Mouse (Mus musculus) mouse embryonic stem cell (cell line): ENCODE measurements around the gene Dda1.

Experiments used
- in situ Hi-C, 2 experiments: fragments of 300-500 bp; cut with MboI; formaldehyde crosslinking; loops; 1 replicate in 1 of 2; 3 replicates in 1 of 2; pipeline ENCODE4 v1.14.3; 2019 to 2020; ENCODE audit warnings: low sequenced_read_pairs in 2 of 2, low pct_unique_long_range_greater_than_20kb in 1 of 2, mixed read lengths in 1 of 2; ENCODE audit not compliant: unreplicated experiment in 1 of 2

The Dda1 gene

DNA sequence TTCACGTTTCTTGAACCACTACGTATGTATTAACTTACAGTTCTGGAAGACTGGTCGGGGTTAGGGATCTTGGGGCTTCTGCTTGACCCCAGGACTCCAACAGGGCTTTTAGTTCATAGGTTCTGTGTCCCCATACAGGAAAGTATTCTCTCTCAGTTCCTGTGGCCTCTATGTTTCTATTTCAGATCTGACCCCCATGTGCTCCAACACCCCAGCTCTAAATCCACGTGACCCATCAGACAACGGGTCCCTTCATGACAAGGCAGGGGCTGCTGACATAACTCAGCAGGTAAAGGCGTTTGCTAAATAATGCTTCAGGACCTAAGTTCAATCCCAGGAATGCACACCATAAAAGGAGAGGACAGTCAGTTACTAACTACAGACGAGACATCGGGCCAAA, 3.3 kb upstream of the Dda1 start:
- in situ Hi-C loops: no loop called here

- in situ Hi-C loops: no loop called here
Measured at GRCm38 (mm10) chr8:71466198-71466597, 2.8 kb upstream of the Dda1 start.

DNA sequence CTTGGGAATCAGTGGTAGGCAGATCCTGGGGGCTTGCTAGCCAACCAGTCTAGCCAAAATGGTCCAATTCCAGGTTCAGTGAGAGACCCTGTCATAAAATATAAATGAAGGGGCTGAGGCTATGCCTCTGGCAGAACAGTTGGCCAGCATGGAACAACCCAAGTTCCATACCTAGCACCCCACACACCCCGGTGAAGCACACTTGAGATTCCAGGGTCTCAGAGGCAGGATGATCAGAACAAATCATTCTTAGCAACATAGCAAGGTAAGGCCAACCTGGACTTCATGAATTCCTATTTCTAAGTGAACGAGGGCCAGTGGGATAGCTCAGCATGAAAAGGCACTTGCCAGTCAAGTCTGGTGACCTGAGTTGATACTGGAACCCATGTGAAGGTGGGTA, 1.8 kb upstream of the Dda1 start:
- in situ Hi-C loops: no loop called here

DNA sequence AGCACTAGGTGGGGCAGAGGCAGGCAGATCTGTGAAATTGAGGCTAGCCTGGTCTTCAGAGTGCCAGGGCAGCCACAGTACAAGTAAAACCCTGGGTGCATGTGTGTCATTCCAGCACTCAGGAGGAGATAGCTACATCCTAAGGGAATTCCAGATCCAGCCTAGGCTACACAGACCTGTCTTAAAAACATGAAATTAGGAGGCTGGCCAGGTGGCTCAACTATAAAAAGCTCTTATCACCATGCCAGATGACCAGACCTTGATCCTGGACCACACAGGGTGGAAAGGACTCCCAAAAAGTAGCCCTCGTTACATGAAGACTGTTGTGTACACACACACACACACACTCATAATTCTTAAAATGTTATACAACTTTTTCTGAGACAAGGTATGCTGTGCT, 998 bp upstream of the Dda1 start:
- in situ Hi-C loops: no loop called here

- in situ Hi-C loops: no loop called here
Measured at GRCm38 (mm10) chr8:71469411-71469810, 412 bp downstream of the Dda1 start.

DNA sequence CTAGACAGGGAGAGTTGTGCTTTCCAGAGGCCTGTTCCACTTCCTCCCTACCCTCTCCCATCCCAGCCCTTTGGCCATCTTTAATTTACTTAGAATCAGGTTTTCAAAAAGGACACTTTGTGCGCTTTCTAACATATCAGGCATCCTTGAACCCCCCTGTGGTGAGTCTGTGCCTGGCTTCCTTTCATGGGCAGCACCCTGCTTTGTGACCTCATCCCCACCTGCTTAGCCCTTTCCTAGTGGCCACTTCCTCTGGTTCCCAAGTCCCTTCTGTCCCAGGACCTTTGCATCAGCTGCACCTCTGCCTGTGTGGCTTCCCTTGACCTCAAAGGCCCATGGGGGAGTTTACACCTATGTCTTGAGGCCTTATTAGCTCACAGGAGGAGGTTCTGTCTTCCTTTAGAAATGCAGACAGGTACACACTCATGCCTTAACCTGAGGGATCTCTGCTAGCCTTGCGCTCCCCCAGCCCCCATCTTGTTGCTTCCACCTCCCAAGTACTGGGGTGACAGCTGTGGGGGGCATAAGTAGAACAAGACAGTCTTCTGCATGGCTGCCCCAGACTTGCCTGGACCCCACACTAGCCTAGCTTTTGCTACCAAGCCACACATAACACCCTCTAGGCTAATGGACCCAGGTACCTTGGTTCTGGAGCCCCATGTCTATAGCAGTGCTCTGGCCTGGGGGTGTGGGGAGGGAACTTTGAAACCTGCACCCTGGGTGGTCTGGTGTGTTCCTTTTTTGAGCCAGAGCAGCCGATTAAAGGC, 1.3 kb downstream of the Dda1 start:
- in situ Hi-C loops: no loop called here

DNA sequence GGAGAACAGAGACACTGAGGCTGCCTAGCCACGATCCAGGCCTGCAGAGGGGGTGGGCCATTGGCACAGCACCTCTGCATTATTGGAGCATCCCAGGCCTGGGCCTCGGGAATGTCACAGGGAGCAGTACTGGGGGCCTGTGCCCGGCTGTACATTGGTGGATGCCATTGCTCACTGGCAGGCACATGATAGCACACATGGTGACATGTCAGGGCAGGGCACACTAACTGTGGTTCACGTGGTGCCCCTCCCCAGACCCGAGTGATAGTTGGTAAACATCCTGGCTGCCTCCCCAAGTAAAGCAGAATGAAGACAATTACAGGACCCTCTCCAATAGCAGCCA, 1.9 kb downstream of the Dda1 start:
- in situ Hi-C loops: no loop called here

DNA sequence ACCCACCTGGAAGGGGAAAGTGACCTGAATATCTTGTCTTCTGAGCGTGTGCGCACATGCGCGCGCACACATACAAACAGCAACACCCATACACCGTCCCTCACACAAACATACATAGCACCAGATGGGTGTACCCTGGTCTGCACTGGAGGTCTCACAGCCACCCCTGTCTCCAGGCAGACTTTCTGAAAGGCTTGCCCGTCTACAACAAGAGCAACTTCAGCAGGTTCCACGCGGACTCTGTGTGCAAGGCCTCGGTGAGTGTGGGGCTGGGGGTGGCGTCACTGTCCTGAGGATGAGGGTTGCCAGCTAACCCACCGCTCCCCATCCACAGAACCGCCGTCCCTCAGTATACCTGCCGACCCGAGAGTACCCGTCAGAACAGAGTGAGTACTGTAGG, 2.9 kb downstream of the Dda1 start:
- in situ Hi-C loops: no loop called here

DNA sequence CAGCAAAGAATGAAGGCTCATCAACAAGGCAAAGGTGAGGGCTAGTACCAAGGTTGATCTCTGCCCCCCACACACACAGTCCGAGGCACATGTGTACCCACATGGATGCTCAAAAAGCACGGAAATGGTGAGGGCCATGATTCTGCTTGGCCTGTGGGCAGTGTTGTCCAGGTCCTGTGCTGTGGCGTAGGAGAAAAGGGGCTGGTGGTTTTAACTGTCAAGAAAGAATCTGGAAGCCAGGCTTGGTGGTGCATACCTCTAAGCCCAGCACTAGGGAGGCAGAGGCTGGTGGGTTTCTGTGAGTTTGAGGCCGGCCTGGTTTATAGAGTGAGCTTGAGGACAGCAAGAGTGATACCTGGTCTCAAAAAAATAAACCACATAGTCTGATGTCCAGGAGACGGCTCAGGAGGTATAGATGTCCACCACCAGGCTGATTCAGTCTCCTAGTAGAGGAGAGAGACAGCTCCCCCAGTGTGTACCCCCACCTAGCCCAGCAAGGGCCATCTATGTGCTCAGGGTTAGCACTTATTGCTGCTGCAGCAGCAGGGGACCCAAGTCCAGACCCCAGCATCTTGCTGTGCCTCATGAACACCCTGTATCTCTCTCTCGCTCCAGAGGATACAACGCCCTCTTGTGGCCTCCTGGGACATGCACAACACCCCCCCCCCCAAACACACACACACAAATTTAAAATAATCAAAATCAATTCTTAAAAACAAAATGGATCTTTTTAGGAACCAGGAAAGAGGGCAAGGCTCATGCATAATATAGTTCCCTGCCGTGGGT, 3.8 kb downstream of the Dda1 start:
- in situ Hi-C loops: no loop called here

DNA sequence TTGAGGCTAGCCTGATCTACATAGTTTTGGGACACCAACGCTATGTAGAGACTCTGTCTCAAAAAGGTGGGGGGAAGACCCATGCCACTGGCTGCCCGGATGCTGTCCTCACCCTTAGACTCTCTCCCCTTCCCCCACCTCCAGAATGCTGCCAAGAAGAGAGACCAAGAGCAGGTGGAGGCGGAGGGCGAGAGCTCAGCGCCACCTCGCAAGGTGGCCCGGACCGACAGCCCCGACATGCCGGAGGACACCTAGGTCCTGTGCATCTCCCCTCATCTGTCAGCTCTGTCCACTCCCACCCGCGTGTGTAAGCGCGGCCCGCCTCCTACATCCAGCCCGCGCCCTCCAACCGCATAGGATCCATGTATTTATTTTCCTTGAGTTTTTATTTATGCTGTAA, 5.3 kb downstream of the Dda1 start:
- in situ Hi-C loops: no loop called here

- in situ Hi-C loops: no loop called here
Measured at GRCm38 (mm10) chr8:71474785-71475701, 6.0 kb downstream of the Dda1 start.

DNA sequence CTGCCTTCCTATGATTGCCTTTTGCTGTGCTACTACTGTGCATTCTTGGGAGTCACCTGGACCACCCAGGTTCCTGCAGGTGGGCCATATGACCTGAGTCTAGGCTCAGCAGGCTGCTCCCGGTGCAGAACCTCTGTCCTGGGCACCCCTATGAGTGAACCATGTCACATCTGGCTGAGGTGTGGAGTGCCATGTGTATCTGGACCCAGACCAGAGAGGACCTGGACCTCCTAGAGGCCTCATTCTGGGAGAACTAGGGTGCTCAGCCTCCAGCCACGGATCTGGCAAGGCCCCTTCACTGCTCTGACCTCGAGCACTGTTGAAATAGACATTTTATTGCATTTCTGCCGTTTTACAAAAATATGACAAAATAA, 6.7 kb downstream of the Dda1 start:
- in situ Hi-C loops: no loop called here

DNA sequence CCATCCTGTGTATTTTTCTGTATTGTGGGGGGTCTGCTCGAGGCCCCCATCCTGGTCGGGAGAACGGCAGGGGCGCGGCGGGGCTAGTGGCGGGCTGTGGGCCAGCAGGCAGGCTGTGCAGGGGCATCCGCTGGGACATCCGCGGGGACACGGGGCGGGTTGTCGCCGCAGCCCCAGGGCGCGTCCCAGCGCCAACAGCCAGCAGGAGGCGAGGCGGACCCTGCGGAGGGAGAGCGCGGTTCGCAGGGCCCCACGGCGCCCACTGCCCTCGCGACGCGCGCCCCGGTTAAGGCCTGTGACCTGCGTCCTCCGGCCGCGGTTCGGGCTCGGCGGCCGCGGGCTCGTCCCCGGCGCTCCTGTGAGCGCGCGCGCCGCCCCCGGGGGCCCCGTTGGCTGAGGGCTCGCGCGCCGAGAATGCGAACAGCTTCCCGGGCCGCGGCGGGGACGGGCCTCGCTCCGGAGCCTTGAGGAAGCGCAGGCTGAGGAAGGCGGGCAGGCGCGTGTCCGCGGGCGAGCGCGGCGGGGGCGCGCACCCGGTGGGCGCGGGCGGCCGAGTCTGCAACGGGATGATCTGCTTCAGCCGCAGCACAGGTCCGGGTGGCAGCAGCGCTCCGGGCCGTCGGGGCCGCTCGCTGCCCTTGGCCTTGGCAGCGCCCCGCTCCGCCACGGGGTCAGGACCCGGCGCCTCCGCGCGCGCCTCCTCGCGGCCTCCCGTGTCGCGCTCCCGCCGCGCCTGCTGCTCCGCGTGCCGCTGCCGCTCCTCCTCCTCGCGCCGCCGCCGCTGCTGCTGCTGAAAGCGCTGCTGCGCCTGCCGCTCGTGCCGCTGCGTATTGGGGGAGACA, 7.3 kb downstream of the Dda1 start:
- in situ Hi-C loops: no loop called here

- in situ Hi-C loops: no loop called here
Measured at GRCm38 (mm10) chr8:71477196-71477845, 8.3 kb downstream of the Dda1 start.

DNA sequence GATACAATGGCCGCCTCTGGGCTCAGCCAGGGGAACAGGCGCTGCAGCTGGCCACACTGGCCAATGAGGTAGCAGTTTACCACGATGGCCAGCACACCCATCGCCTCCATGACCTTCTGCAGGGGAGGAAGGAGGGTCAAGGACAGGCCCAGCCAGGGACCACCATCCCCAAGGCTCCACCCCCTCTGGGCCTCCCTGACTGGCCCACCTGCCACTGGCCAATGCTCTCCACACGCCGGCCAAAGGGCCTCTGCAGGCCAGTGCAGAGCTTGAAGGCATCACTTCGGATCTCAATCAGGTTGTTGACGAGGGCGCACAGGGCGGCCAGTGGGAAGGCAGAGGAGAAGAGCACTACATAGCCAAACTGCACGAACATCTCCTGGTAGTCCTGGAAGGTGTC, 9.9 kb downstream of the Dda1 start:
- in situ Hi-C loops: no loop called here

- in situ Hi-C loops: no loop called here
Measured at GRCm38 (mm10) chr8:71483932-71484331, 14.9 kb downstream of the Dda1 start.

DNA sequence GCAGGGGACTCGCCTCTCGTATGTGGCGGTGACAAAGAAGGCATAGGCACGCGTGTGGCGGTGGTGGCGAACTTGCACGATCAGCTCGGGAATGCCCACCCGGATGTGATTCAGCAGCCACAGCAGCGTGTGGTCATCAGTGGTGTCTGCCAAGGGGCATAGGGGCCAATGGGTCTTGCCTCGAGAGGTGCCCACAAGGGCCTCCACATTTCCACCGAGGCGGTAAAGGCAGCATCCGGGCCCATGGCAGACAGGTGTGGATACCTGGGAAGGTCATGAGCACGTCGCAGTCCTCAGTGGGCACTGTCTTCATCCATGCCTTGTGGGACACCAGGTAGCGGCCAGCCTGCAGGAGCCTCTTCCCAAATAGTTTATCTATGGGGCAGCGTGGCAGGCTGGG, 15.7 kb downstream of the Dda1 start:
- in situ Hi-C loops: no loop called here
